Mouse (Mus musculus): ENCODE measurements around the gene Kmt2b.

The Kmt2b gene

GRCm38 (mm10) chr7:30566033-30566432, 22.5 kb downstream of the Kmt2b start:
- DNase-seq (ENCODE audit: low spot score in 2 of 2): no peak

- no peak for DNase-seq (ENCODE audit: low spot score in 2 of 2)
Measured at GRCm38 (mm10) chr7:30564970-30565571, 23.5 kb downstream of the Kmt2b start, which contains the start of gene Igflr1. Gene Igflr1 (plus strand): TSS chr7:30565427.

- DNase-seq (ENCODE audit: low spot score in 2 of 2): no peak
Measured at GRCm38 (mm10) chr7:30563906-30564280, 24.6 kb downstream of the Kmt2b start.

- peak; percentile 83 to 96 for DNase-seq (ENCODE audit: low spot score in 2 of 2)
Measured at GRCm38 (mm10) chr7:30563117-30563905, 25.2 kb downstream of the Kmt2b start, which contains the start of the genes U2af1l4, Gm49396 and Psenen. Gene U2af1l4 (plus strand): TSS chr7:30563301. Gene Gm49396 (plus strand): TSS chr7:30563344. Gene Psenen (minus strand): TSS chr7:30563627.

GRCm38 (mm10) chr7:30562526-30563116, 25.9 kb downstream of the Kmt2b start:
- peak; percentile 32 to 65 for DNase-seq (ENCODE audit: low spot score in 2 of 2)

GRCm38 (mm10) chr7:30560296-30560695, 28.2 kb downstream of the Kmt2b start:
- DNase-seq (ENCODE audit: low spot score in 2 of 2): no peak

- DNase-seq (ENCODE audit: low spot score in 2 of 2): peak; percentile 85 to 97
Measured at GRCm38 (mm10) chr7:30559443-30559954, 29.0 kb downstream of the Kmt2b start, which contains the start of gene Lin37. Gene Lin37 (minus strand): TSS chr7:30559838.

- no peak for DNase-seq (ENCODE audit: low spot score in 2 of 2)
Measured at GRCm38 (mm10) chr7:30558656-30559442, 29.7 kb downstream of the Kmt2b start.

GRCm38 (mm10) chr7:30557901-30558514, 30.5 kb downstream of the Kmt2b start:
- DNase-seq (ENCODE audit: low spot score in 2 of 2): no peak

GRCm38 (mm10) chr7:30556894-30557536, 31.5 kb downstream of the Kmt2b start:
- no peak for DNase-seq (ENCODE audit: low spot score in 2 of 2)

GRCm38 (mm10) chr7:30553810-30554584, 34.5 kb downstream of the Kmt2b start:
- no peak for DNase-seq (ENCODE audit: low spot score in 2 of 2)

GRCm38 (mm10) chr7:30553021-30553589, 35.4 kb downstream of the Kmt2b start:
- DNase-seq (ENCODE audit: low spot score in 2 of 2): peak in 1 of 2 experiments; percentile 27

- DNase-seq (ENCODE audit: low spot score in 2 of 2): peak; percentile 94 to 96
Measured at GRCm38 (mm10) chr7:30552102-30553020, 36.2 kb downstream of the Kmt2b start, which contains the start of the genes Hspb6 and Proser3. Gene Hspb6 (plus strand): TSS chr7:30552178. Gene Proser3 (minus strand): TSS chr7:30552299.

GRCm38 (mm10) chr7:30551445-30552101, 37.0 kb downstream of the Kmt2b start:
- no peak for DNase-seq (ENCODE audit: low spot score in 2 of 2)

GRCm38 (mm10) chr7:30550603-30551002, 37.9 kb downstream of the Kmt2b start:
- no peak for DNase-seq (ENCODE audit: low spot score in 2 of 2)

- DNase-seq (ENCODE audit: low spot score in 2 of 2): no peak
Measured at GRCm38 (mm10) chr7:30549880-30550279, 38.6 kb downstream of the Kmt2b start.

GRCm38 (mm10) chr7:30544327-30544726, 44.2 kb downstream of the Kmt2b start:
- no peak for DNase-seq (ENCODE audit: low spot score in 2 of 2)

GRCm38 (mm10) chr7:30540572-30540971, 48.0 kb downstream of the Kmt2b start:
- DNase-seq (ENCODE audit: low spot score in 2 of 2): no peak
